Mouse (Mus musculus) stomach, postnatal 0 days (tissue): ENCODE measurements at regions not wholly inside any gene's neighbourhood (a gene's known extent, or its start where the extent isn't known, plus 50 kb on each side); places are given as distances from the start of the nearest gene placed in this dataset.

Experiments used
- ATAC-seq: fragments of 200-750 bp; cut with Nextera tagmentation; 2 replicates; pipeline ENCODE4 v1.8.0; 2017; ENCODE audit not compliant: low FRiP score, low TSS enrichment
- DNase-seq: peaks from one replicate; pipeline ENCODE4 v3.0.0-alpha.2; 2016; ENCODE audit warnings: low spot score
- H3K27ac ChIP-seq: fragments of 300-500 bp; sonication (generic); replicated peaks from 2 replicates; pipeline ENCODE4 v1.5.1; 2014; ENCODE audit warnings: mild to moderate bottlenecking, control low read depth
- H3K27me3 ChIP-seq: fragments of 300-500 bp; sonication (generic); 2 replicates; pipeline ENCODE4 v1.6.1; 2014; ENCODE audit warnings: low read length; ENCODE audit not compliant: control insufficient read depth, insufficient read depth
- H3K36me3 ChIP-seq: fragments of 300-500 bp; sonication (generic); 2 replicates; pipeline ENCODE4 v1.6.1; 2014; ENCODE audit warnings: low read length, mixed read lengths; ENCODE audit not compliant: control insufficient read depth, insufficient read depth
- H3K4me1 ChIP-seq: fragments of 300-500 bp; sonication (generic); replicated peaks from 2 replicates; pipeline ENCODE4 v1.6.1; 2014; ENCODE audit warnings: antibody characterized with exemption; ENCODE audit not compliant: control insufficient read depth, insufficient read depth
- H3K4me2 ChIP-seq: fragments of 300-500 bp; sonication (generic); replicated peaks from 2 replicates; pipeline ENCODE4 v1.6.1; 2014; ENCODE audit warnings: low read depth, mild to moderate bottlenecking, control low read depth, moderate library complexity
- H3K4me3 ChIP-seq: fragments of 300-500 bp; sonication (generic); 2 replicates; pipeline ENCODE4 v1.5.1; 2014; ENCODE audit warnings: low read depth, low read length, control low read depth
- H3K9ac ChIP-seq: fragments of 300-500 bp; sonication (generic); 2 replicates; pipeline ENCODE4 v1.6.1; 2014; ENCODE audit warnings: mild to moderate bottlenecking, low read length, control low read depth, mixed read lengths
- H3K9me3 ChIP-seq: fragments of 300-500 bp; sonication (generic); 2 replicates; pipeline ENCODE4 v1.6.1; 2016; ENCODE audit warnings: low read length; ENCODE audit not compliant: control insufficient read depth
- CTCF ChIP-seq: IDR thresholded peaks from 2 replicates; pipeline ENCODE4 v1.5.1; 2016; ENCODE audit warnings: antibody characterized with exemption, low read depth, mild to moderate bottlenecking, moderate library complexity
- EP300 ChIP-seq: optimal IDR thresholded peaks from 2 replicates; pipeline ENCODE3; 2016; ENCODE audit warnings: antibody characterized with exemption
- WGBS: fragments of 180-500 bp; shearing (Covaris S2); extraction: QIAGEN DNeasy Blood & Tissue Kit; methylation state at CpG from one replicate; pipeline ENCODE4 v1.1.7; 2014; 5-methylcytosine and 5-hydroxymethylcytosine counted together

DNA sequence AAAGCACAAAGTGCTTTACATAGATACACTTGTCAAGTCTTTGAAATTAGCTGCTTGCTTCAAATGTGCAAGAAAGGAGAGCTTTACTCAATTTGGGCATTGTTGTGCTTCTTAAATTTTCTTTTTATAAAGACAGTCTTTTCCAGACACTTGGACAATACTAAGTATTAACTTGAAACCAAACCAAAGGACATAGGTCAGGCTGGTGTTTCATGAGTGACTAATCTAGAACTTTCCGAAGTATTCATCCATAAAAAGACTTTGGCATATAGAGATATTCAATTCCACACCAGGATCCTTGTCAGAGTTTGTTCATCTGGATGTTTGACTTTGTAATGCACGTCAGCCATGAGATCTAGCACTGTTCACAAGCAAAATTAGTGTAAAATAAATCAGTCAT, 173.0 kb downstream of the Tfec start:
- Histone ChIP-seq H3K27me3 (no peaks in the 10 kb centered on the region), H3K9ac (no peak overlapping the region), H3K4me3 (no peak overlapping the region), H3K4me2 (no peak overlapping the region), H3K4me1 (no peaks in the 10 kb centered on the region), H3K27ac (no peak overlapping the region), H3K36me3 (no peaks in the 10 kb centered on the region), H3K9me3 (no peaks in the 10 kb centered on the region)
- DNase-seq: no peak
- TF ChIP-seq EP300: no peak
- no peak for TF ChIP-seq CTCF
- WGBS: 82% methylated on average over 2 of the region's 2 CpGs
- ATAC-seq: no peak

DNA sequence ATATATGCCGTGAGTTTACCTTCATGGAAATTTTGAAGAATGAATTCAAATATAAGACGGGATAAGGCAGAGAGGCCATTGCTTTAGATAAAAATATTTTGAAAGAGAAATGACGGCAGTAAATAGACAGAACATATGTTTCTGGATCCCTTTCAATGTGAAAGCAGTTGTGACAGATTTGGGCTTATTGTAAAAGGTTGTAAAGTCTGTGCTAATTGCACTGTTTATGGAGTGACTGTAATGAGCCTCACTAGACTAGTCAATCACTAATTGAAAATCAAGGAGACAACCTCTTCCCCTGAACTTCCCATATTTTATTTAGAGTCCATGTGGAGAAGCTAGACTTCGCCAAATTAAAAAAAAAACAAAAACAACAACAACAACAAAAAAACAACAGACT, 193.7 kb downstream of the Tfec start:
- H3K36me3 ChIP-seq: no peaks in the 10 kb centered on the region
- H3K4me2 ChIP-seq: no peak overlapping the region
- no peak overlapping the region for H3K9ac ChIP-seq
- ATAC-seq: no peak
- WGBS: 88% methylated on average over 4 of the region's 4 CpGs
- H3K27ac ChIP-seq: no peak overlapping the region
- no peak for TF ChIP-seq EP300
- no peak for TF ChIP-seq CTCF
- H3K4me3 ChIP-seq: no peak overlapping the region
- H3K9me3 ChIP-seq: no peaks in the 10 kb centered on the region
- no peaks in the 10 kb centered on the region for H3K27me3 ChIP-seq
- DNase-seq: no peak
- H3K4me1 ChIP-seq: no peaks in the 10 kb centered on the region

DNA sequence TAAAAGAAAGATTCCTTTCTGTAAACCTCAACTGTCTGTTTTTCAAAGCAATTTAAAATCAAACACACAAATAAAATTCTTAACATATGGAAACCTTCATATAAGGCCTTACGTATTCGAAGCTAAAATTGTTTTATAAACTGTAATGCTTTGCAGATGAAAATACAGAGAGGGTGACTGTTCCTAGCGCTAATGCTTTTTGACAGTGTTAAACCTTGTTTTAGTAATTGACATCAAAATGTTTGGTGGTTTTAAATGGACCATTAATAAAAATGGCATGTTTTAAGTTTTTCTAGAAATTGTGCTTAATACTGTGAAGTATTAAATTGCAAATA, 194.9 kb downstream of the Tfec start:
- Histone ChIP-seq H3K4me2 (no peak overlapping the region), H3K27ac (no peak overlapping the region), H3K36me3 (no peaks in the 10 kb centered on the region), H3K4me3 (no peak overlapping the region), H3K9me3 (no peaks in the 10 kb centered on the region), H3K27me3 (no peaks in the 10 kb centered on the region), H3K4me1 (no peaks in the 10 kb centered on the region), H3K9ac (no peak overlapping the region)
- 51% methylated on average over 3 of the region's 3 CpGs for WGBS
- TF ChIP-seq CTCF (no peak), EP300 (no peak)
- no peak for ATAC-seq
- DNase-seq: no peak

DNA sequence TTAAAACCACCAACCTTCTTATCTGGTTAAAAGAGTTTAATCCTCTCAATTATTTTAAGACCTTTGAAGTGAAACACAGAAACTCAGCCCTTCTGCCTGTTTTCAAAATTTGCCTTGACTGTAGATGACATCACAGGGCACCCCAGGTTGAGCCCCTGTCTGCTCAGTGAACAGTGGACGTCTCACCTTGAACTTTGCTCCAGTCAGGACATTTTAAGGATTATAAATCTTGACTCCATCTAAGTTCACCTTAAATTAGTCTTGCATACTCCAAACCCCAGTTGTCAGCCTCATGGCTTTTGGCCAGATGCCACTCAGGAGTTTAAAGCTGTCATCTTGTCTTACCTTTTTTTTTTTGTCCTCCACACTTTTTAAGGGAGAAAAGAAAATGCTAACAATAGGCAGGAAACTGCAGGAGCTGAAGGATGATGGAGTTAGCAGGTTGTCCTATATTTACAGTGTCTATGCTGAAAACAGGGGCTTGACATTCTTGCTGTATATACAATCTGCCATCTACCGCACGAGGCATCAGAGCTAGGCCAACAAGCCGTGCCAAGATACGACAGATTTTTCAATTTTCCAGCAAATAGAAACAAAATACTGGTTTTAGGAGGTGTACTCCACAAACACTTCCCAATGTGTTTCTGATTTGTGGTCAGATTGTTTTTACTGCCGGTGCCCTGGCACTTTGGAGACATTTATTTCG, 195.4 kb downstream of the Tfec start:
- no peak for DNase-seq
- Histone ChIP-seq H3K4me2 (no peak overlapping the region), H3K27ac (no peak overlapping the region), H3K9ac (no peak overlapping the region), H3K4me1 (no peaks in the 10 kb centered on the region), H3K36me3 (no peaks in the 10 kb centered on the region), H3K9me3 (no peaks in the 10 kb centered on the region), H3K27me3 (no peaks in the 10 kb centered on the region), H3K4me3 (no peak overlapping the region)
- WGBS: 45% methylated on average over 7 of the region's 7 CpGs
- TF ChIP-seq CTCF: no peak
- no peak for ATAC-seq

DNA sequence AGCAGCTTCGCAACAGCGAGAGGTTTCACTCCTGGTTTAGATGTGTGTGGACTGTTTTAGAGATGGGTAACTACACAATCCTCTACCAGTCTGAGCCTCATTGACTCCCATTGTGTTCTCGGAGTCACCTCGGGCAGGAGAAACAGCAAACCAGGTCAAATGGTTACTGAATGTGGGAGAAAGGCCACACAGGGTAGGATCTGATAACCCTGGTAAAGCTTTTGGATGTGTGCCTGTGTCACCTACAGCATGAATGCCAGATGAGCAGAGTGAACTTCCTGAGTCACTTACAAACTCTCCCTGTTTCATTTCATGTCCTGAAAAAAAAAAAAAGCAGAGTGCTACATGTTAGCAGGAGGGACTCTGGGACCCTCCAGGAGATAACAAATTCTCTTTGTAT, 201.0 kb downstream of the Tfec start:
- DNase-seq (no peak), ATAC-seq (no peak)
- Histone ChIP-seq H3K36me3 (no peaks in the 10 kb centered on the region), H3K27ac (no peak overlapping the region), H3K4me3 (no peak overlapping the region), H3K9me3 (no peaks in the 10 kb centered on the region), H3K9ac (no peak overlapping the region), H3K4me2 (no peak overlapping the region), H3K4me1 (no peaks in the 10 kb centered on the region), H3K27me3 (no peaks in the 10 kb centered on the region)
- no peak for TF ChIP-seq EP300
- no peak for TF ChIP-seq CTCF
- WGBS: 74% methylated on average over 4 of the region's 4 CpGs

DNA sequence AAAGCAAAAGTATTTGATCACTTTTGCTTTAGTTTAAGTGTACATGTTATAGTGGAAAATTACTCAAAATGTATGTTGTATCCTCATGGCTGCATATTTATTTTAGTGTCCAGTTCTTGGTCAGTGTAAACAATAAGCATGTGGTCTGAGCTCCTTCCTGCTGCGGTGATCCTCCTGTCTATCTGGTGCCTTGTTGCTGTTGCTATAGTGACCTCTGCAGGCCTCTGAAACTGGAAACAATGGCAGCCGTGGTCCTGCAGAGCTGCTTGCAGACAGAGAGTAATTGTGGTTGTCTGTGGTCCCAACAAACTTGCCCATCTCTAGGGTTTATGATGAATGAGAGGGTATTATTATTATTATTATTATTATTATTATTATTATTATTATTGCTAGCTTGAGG, 230.2 kb downstream of the Tfec start:
- no peak overlapping the region for H3K9ac ChIP-seq
- H3K9me3 ChIP-seq: no peaks in the 10 kb centered on the region
- no peaks in the 10 kb centered on the region for H3K4me1 ChIP-seq
- DNase-seq (no peak), ATAC-seq (no peak)
- H3K27ac ChIP-seq: no peak overlapping the region
- H3K36me3 ChIP-seq: no peaks in the 10 kb centered on the region
- TF ChIP-seq CTCF (peak; percentile 53), EP300 (no peak)
- H3K27me3 ChIP-seq: no peaks in the 10 kb centered on the region
- no peak overlapping the region for H3K4me2 ChIP-seq
- H3K4me3 ChIP-seq: no peak overlapping the region
- 7% methylated on average over 2 of the region's 2 CpGs for WGBS
